Mouse (Mus musculus) liver, embryonic 18 days (tissue): ENCODE results near the gene Copg1. TPM values are rescaled to one million over a fixed set of nuclear protein-coding genes. Genes with fewer than 3 reads are reported as not detected.

Experiments
- polyA plus RNA-seq: library from polyadenylated mRNA; depleted of rRNA; stranded (reverse); fragments of >200 nt; gene quantifications from 2 replicates; pipeline ENCODE4 v1.2.3, GENCODE M21; 2012; rRNA removed

Copg1 gene
- polyA plus RNA-seq: 24.7 and 24.8 TPM in 2 replicates

DNA sequence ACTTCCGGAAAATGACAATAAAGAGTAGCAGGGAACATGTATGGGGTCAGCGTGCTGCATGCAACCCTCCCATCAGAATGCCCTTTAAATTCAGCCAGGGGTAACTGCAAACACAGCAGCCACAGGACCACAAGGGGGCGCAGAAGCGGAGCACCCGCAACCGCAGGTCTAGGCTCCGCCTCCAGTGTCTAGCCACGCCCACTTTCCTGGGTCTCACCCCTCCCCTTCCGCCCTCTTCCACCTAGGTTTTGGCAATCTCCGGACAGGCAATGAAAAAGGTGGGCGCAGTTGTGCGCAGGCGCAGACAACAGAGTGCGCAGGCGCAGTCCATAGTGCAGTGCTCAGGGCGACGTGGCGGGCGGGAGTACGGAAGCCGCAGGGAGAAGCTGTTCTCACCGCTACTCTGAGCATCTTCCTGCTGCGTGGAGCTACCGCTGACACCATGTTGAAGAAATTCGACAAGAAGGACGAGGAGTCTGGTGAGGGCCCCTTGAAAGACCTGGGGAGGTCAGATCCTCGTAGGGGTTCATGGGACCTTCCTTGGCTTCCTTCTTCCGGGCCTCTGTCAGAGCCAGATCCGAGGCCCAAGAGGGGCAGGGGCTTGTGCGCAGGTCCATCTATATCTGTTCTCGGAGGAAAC lies at the start of gene Copg1:
Copg1 (plus strand) TSS at position 221 of the 640 bp plus-strand sequence.

DNA sequence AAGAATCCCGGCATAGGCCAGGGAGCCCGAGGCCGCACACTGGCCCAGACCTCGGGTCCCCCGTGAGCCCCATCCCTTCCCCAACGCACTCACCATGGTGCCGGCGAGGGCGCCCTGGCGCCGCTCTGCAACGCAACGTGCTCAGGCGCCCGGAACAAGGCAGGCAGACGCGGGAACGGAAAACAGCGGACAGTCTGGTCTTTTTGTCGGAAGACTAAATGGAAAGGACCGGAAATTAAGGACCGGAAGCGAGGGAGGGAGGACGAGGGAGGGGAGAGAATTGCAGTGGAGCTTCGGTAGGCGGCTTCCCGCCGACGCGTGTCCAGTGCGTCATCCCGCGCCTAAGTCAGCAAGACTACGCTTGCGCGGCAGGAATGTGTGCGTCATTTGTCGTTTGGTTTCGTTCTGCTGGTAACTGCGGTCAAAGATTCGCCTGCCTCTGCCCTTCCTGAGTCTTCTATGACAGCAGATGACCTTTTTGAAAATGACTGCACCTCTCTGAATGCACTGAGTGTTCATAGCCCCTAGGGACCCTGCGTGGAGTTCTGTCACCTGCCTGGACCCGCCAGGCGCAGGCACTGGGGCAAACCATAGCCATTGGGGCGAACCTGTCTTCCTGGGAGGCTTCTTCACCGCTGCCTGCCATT lies 48.9 kb upstream of the Copg1 start, which contains the start of gene Isy1:
Isy1 (minus strand) TSS at position 248 of the 647 bp plus-strand sequence.

GRCm38 (mm10) chr6:87850900-87851614 lies 36.6 kb upstream of the Copg1 start, which contains the start of gene Cnbp:
Cnbp (minus strand) TSS chr6:87851106.

GRCm38 (mm10) chr6:87913661-87914325 lies 26.2 kb downstream of the Copg1 start, which contains the start of gene Hmces:
Hmces (plus strand) TSS chr6:87913935.

Other genes with a start within 250 kb of the Copg1 start
- gene Aplf, start 215.6 kb upstream of the Copg1 start, polyA plus RNA-seq: 5.6 and 5.9 TPM in 2 replicates
- 0.20 and 0.25 TPM in 2 replicates for gene Efcc1, start 156.9 kb upstream of the Copg1 start, polyA plus RNA-seq
- 30.7 and 31.0 TPM in 2 replicates for gene Gp9, start 109.7 kb upstream of the Copg1 start, polyA plus RNA-seq
- 24.1 and 26.3 TPM in 2 replicates for gene Rab43, start 75.7 kb upstream of the Copg1 start, polyA plus RNA-seq
- 1.4 and 1.5 TPM in 2 replicates for gene Gm45140, start 52.0 kb upstream of the Copg1 start, polyA plus RNA-seq
- gene Isy1, start 49.0 kb upstream of the Copg1 start, polyA plus RNA-seq: 13.2 and 15.8 TPM in 2 replicates
- gene Cnbp, start 36.7 kb upstream of the Copg1 start, polyA plus RNA-seq: 216 and 217 TPM in 2 replicates
- gene Hmces, start 26.1 kb downstream of the Copg1 start, polyA plus RNA-seq: 11.4 and 12.7 TPM in 2 replicates
- 4.0 and 6.2 TPM in 2 replicates for gene H1fx, start 93.8 kb downstream of the Copg1 start, polyA plus RNA-seq
- gene Rab7, start 157.5 kb downstream of the Copg1 start, polyA plus RNA-seq: 119 and 132 TPM in 2 replicates
- gene Rpn1, start 196.7 kb downstream of the Copg1 start, polyA plus RNA-seq: 114 and 127 TPM in 2 replicates